Mouse (Mus musculus) liver, embryonic 14.5 days (tissue): ENCODE data around the gene Gm20547. TPM values are rescaled to one million over a fixed set of nuclear protein-coding genes. Genes with fewer than 3 reads are reported as not detected.

Experiments
- ATAC-seq: fragments of 200-750 bp; cut with Nextera tagmentation; 2 replicates; pipeline ENCODE4 v1.8.0; 2017; ENCODE audit warnings: moderate number of reproducible peaks, mild to moderate bottlenecking, moderate library complexity; ENCODE audit not compliant: insufficient read depth
- DNase-seq, 3 experiments: peaks; one replicate each; pipeline ENCODE4 v3.0.0-alpha.2; 2012 to 2013; ENCODE audit warnings: low read depth in 3 of 3, low spot score in 3 of 3
- H3K27ac ChIP-seq: fragments of 300-500 bp; sonication (generic); 2 replicates; pipeline ENCODE4 v1.5.1; 2014; ENCODE audit warnings: moderate library complexity, mild to moderate bottlenecking, control low read depth, inconsistent platforms
- H3K27me3 ChIP-seq: fragments of 300-500 bp; sonication (generic); 2 replicates; pipeline ENCODE4 v1.6.1; 2014; ENCODE audit warnings: mild to moderate bottlenecking, low read length, moderate library complexity; ENCODE audit not compliant: control insufficient read depth, insufficient read depth
- H3K36me3 ChIP-seq: fragments of 300-500 bp; sonication (generic); replicated peaks from 2 replicates; pipeline ENCODE4 v1.6.1; 2014; ENCODE audit warnings: low read depth; ENCODE audit not compliant: control insufficient read depth, insufficient read depth
- H3K4me1 ChIP-seq, 2 experiments: fragments of 200-500 bp in 1 of 2; fragments of 300-500 bp in 1 of 2; sonication (generic) in 1 of 2; replicated peaks; 2 replicates each; pipeline ENCODE4 v1.6.1; 2012 to 2014; ENCODE audit warnings: antibody characterized with exemption in 1 of 2, inconsistent platforms in 1 of 2, low read length in 1 of 2; ENCODE audit not compliant: control insufficient read depth in 2 of 2, insufficient read depth in 2 of 2
- H3K4me2 ChIP-seq: fragments of 300-500 bp; sonication (generic); 2 replicates; pipeline ENCODE4 v1.6.1; 2014; ENCODE audit warnings: low read depth, mild to moderate bottlenecking, control low read depth, moderate library complexity
- H3K4me3 ChIP-seq, 2 experiments: fragments of 200-500 bp in 1 of 2; fragments of 300-500 bp in 1 of 2; sonication (generic) in 1 of 2; 2 replicates each; pipeline ENCODE4 v1.5.1; 2012 to 2014; ENCODE audit warnings: low read depth in 2 of 2, low read length in 2 of 2, mild to moderate bottlenecking in 2 of 2, control low read depth in 1 of 2, inconsistent platforms in 1 of 2, moderate library complexity in 1 of 2; ENCODE audit not compliant: insufficient read depth in 1 of 2
- H3K9ac ChIP-seq: fragments of 300-500 bp; sonication (generic); replicated peaks from 2 replicates; pipeline ENCODE4 v1.6.1; 2014; ENCODE audit warnings: mild to moderate bottlenecking, control low read depth, moderate library complexity
- H3K9me3 ChIP-seq: fragments of 300-500 bp; sonication (generic); 2 replicates; pipeline ENCODE4 v1.6.1; 2016; ENCODE audit warnings: low read length, mixed read lengths; ENCODE audit not compliant: control insufficient read depth
- CTCF ChIP-seq: IDR thresholded peaks from 2 replicates; pipeline ENCODE4 v1.5.1; 2016; ENCODE audit warnings: antibody characterized with exemption, low read depth, control low read depth
- EP300 ChIP-seq: IDR thresholded peaks from 2 replicates; pipeline ENCODE4 v1.6.1; 2016; ENCODE audit warnings: antibody characterized with exemption, low read depth
- WGBS: fragments of 180-500 bp; shearing (Covaris S2); extraction: QIAGEN DNeasy Blood & Tissue Kit; methylation state at CpG from one replicate; pipeline ENCODE4 v1.1.7; 2014; ENCODE audit not compliant: insufficient replicate concordance; 5-methylcytosine and 5-hydroxymethylcytosine counted together
- polyA plus RNA-seq, 2 experiments: library from polyadenylated mRNA; depleted of rRNA in 1 of 2; stranded (reverse) in 1 of 2; unstranded in 1 of 2; fragments of >200 nt; fragmentation: Nextera tagmentation in 1 of 2; extraction: Ambion mirVana in 1 of 2; gene quantifications; 2 replicates each; pipeline versions ENCODE4 v1.2.1 to v1.2.3; 2012 to 2014

The Gm20547 gene
- polyA plus RNA-seq, 2 experiments: 0.02 TPM; not detected in 1

DNA sequence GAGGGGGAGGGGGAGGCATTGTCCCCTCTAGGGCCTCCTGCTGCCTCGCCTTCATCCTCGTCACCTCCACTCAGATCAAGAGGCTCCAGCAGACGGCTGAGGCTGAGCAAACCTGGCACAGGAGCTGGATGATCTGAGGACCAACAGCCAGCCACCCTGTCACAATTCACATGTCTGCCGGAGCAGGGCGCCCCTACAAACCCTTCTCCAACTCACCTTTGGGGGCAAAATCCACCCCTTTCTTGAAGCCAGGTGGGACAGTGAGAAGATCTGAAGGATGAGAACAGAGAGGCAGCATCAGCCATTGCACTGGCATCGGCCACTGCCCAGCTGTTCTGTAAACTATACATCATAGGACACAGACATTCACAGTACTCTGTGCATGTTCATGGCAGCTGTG lies 34.6 kb downstream of the Gm20547 start:
- TF ChIP-seq EP300 (no peak), CTCF (no peak)
- ATAC-seq: no peak
- H3K4me2 ChIP-seq: no peak overlapping the region
- no peak for DNase-seq
- 82% methylated on average over 6 of the region's 6 CpGs for WGBS
- peaks cover 19% of the 10 kb centered on the region for H3K36me3 ChIP-seq
- H3K27ac ChIP-seq: no peak overlapping the region
- H3K9me3 ChIP-seq: no peaks in the 10 kb centered on the region
- no peaks in the 10 kb centered on the region for H3K27me3 ChIP-seq
- H3K4me1 ChIP-seq: peaks cover 6 to 7% of the 10 kb centered on the region in 2 experiments; a peak in 3 of 4 replicates
- no peak overlapping the region for H3K9ac ChIP-seq
- no peak overlapping the region for H3K4me3 ChIP-seq

DNA sequence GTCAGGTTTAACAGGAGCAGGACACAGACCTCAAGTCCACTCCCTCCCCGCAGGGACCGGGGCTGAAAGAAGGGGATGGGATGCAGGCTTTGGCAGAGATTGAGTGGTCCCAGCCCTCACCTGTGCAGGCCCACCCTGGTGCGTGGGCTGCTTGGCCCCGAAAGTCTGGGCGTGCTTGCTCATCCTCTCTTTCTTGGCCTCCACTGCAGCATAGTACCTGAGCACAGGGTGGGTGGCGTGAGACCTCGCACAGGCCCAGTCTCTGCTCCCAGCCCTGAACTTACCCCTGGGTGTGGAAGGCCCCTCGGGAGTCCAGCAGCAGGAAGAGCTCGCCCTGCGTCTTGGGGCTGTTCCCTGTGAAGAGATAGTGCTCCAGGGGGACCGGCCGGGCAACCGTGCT lies 37.0 kb downstream of the Gm20547 start:
- Histone ChIP-seq H3K27me3 (no peaks in the 10 kb centered on the region), H3K4me3 (no peak overlapping the region), H3K4me2 (no peak overlapping the region), H3K9ac (no peak overlapping the region), H3K4me1 (peaks cover 9 to 11% of the 10 kb centered on the region in 2 experiments), H3K27ac (no peak overlapping the region), H3K9me3 (no peaks in the 10 kb centered on the region), H3K36me3 (peaks cover 26% of the 10 kb centered on the region)
- TF ChIP-seq EP300 (no peak), CTCF (no peak)
- ATAC-seq (no peak), DNase-seq (no peak)
- 84% methylated on average over 13 of the region's 13 CpGs for WGBS

DNA sequence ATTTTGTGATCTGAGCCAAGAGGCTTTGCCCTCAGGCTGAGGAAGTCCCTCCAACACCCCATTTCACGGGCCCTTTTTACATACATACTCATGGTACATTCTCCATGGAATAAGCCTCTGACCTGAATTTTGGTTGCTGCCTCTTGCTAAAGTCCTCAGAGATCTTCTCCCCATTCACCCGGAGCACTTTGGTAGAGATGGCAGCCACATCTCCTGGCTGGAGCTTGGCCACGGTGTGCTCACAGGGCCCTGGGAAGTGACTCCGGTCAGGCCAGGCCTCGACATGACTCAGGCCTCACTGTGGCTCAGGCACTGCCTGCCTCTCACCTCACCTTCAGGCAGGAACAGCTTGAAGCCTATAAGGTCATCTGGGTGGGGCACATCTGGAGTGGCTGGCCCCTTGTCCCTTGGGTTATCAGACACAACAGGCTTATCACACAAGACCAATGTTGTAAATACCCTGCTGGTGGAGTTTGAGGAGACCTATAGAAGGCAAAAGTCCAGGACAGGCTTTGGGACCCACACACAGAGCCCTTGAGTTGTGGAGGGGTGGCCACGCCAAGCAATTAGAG lies 41.0 kb downstream of the Gm20547 start:
- peaks cover 10 to 12% of the 10 kb centered on the region in 2 experiments for H3K4me1 ChIP-seq
- H3K4me2 ChIP-seq: peak overlapping the region; percentile 22; the same call in 1 of the 2 replicates
- ATAC-seq (no peak), DNase-seq (no peak)
- H3K9me3 ChIP-seq: no peaks in the 10 kb centered on the region
- H3K27ac ChIP-seq: peak overlapping the region; percentile 22
- H3K27me3 ChIP-seq: no peaks in the 10 kb centered on the region
- peaks cover 30% of the 10 kb centered on the region for H3K36me3 ChIP-seq
- 73% methylated on average over 6 of the region's 6 CpGs for WGBS
- H3K4me3 ChIP-seq: no peak overlapping the region
- TF ChIP-seq CTCF (0 out of 2 replicates have a peak, but pooled peaks have one; percentile 2), EP300 (no peak)
- peak overlapping the region; percentile 48 for H3K9ac ChIP-seq

GRCm38 (mm10) chr17:34838785-34839184 lies 43.1 kb downstream of the Gm20547 start:
- DNase-seq (no peak), ATAC-seq (no peak)
- Histone ChIP-seq H3K36me3 (peaks cover 19% of the 10 kb centered on the region), H3K4me2 (no peak overlapping the region), H3K27me3 (no peaks in the 10 kb centered on the region), H3K9ac (no peak overlapping the region), H3K9me3 (no peaks in the 10 kb centered on the region), H3K4me3 (no peak overlapping the region), H3K27ac (no peak overlapping the region), H3K4me1 (peaks cover 11 to 16% of the 10 kb centered on the region in 2 experiments)
- TF ChIP-seq CTCF (no peak), EP300 (no peak)
- 85% methylated on average over 7 of the region's 7 CpGs for WGBS

- Histone ChIP-seq H3K9me3 (no peaks in the 10 kb centered on the region), H3K27me3 (no peaks in the 10 kb centered on the region), H3K4me2 (peak overlapping the region; percentile 99), H3K4me1 (peaks cover 11 to 16% of the 10 kb centered on the region in 2 experiments), H3K4me3 (peak overlapping the region; percentile 70 to 75), H3K36me3 (peaks cover 18% of the 10 kb centered on the region), H3K27ac (peak overlapping the region; percentile 81), H3K9ac (peak overlapping the region; percentile 90)
- peak; percentile 2; the same call in 1 of the 2 replicates for ATAC-seq
- DNase-seq: no peak
- WGBS: 33% methylated on average over 43 of the region's 43 CpGs
- TF ChIP-seq CTCF (no peak), EP300 (no peak)
Measured at GRCm38 (mm10) chr17:34837464-34838324, 44.1 kb downstream of the Gm20547 start.
